Mouse (Mus musculus) adrenal gland, postnatal 25 days (tissue): ENCODE measurements around the gene Mn1. TPM values are rescaled to one million over a fixed set of nuclear protein-coding genes. Genes with fewer than 3 reads are reported as not detected.

Experiments
- DNase-seq: peaks from one replicate; pipeline ENCODE4 v3.0.0; 2021; ENCODE audit warnings: mixed read lengths
- long read RNA-seq: library from polyadenylated mRNA; stranded (forward); transcript quantifications from one replicate; pipeline ENCODE4 v2.0.0, GENCODE M21; 2021
- total RNA-seq: library from RNA; stranded (reverse); gene quantifications from 2 replicates; pipeline ENCODE4 v1.2.3, GENCODE M21; 2021

Gene Mn1
- total RNA-seq, result 2.3 and 4.9 TPM in 2 replicates
- long read RNA-seq, partial matches to known transcripts, result 0 of 1 reads
- long read RNA-seq, other reads (novel, unspliced or antisense), result 1 of 1 reads

DNA sequence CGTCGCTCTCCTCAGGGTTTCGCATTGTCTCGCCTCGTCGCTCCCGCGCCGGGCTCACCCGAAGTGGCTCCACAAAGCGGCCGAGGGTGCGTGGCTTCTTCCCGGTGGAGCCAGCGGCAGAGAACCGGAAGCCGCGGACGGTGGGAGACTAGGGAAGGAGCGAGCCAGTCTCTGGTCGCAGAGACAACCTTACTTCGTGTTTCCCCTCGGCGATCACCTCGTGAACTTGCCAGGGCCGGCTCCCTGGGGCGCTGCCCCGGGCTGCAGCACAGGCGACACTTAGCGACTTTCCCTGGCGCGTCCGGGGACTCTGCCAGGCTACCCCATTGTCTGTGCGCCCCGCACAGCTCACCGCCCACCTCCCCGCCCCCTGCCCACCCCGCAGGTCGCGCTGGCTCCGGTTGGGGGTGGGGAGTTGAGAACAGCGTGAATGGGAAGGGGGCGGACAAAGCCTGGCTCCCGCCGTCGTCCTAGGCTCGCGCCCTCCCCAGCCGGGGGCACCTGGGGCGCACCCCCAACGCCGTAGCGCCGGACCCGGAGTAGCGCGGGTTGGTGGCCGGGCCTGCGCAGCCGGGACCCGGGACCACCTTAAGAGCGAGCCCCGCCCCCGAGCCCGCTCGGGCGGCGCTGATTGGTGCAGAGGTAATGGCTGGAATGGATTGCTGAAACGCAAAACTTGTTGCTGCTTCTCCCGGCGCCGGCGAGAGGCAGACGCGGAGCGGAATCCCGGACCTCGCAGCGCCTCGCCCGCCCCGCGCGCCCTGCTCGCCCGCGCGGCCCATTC lies at the start of gene Mn1:
Gene Mn1, plus strand, starts transcription at position 772 of the 784 bp plus-strand sequence.
- peak; percentile 82 for DNase-seq

DNA sequence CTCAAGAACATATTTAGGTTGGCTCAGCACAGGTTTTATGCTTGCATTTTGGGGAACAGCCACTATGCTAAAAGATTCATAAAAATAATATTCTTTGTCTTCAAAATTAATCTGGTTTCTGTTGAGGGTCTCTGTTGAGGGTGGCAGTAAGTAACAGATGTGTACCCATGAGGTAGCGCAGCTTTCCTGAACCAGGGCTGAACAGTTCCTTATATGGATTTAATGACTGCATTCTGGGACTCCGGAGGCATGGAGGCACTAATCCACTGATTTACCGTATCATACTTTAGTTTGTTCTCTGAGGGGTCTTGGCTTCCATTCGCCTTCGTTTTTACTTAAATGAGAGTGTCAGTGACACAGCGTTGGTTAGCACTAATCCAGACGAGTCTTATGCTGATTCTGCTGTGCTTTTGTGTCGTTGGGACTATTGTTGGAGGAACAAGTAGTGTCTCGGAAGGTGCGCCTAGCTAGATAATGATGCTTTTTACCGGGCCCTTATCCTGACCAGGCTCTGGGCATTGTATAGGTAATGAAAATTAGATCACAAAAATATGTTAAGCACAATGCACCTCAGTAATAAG lies 49.1 kb upstream of the Mn1 start:
- DNase-seq, result no peak

DNA sequence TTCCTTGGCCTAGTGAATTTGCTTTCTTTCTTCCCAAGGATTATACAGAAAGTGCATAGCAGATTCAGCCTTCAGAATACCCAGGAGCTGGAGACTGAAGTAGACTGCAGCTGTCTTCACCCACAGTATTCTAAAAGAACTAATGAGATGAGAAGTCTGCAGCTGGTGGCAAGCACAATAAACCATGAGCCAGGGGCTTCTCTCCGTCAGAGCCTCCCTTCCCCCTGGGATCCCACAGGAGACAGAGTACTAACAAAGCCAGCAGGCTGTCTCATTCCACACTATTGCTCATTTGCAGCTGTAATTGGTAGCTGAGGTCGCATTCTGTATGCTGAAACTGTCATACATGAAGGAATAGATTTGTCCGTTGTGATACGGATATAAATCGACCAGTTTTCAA lies 48.6 kb upstream of the Mn1 start:
- DNase-seq, result no peak

DNA sequence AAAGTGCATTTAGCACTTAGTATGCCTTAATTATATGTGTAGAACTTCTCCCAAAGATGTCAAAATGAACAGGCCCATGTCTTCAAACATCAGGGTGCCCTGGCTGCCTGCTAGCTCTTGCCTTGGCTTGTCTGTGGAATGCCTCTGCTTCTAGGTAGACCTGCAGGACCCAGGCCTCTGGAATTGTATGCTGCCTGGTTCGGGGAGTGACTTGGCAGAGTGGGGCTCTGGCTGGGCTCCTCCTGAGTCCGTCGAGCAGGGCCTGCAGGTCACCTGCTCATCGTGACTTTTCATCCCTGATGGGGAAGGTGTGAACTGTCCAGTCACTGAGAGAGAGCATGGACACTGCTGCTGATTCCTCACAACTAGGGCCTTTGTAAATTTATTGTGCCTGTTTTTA lies 41.5 kb upstream of the Mn1 start:
- no peak for DNase-seq

DNA sequence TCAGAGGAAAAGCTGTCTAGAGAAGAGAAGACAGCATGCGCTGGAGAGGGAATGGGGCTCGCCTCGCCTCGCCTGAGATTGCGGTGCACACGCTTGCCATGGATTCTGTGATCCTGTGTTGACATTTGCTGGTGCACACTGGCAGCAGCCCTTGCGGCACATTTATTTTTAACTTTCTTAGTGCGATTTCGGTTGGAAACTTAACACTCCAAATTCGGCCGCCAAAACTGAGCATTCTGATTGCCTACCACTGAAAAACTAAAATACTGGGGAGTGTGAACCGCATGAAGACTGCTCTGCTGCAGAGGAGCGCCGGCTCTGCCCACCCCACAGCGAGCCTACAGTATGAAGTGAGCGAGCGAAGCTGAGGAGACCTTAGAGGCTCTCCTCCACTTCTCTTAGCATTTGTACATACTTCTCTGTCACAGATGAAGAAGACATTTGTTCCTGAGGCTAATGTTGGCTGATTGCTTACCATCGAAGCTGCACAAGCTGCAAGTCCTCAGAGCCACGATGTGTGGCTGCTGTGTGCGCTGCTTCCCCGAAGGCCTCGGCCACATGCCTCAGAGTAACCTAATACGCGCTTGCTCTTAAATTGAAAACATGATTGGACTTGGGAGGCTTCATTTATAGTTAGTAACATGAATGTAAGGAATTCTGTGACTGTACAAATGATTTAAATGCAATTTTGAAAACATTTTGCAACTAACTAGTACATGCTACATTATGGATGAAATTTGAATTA lies 40.7 kb upstream of the Mn1 start:
- DNase-seq, result no peak

DNA sequence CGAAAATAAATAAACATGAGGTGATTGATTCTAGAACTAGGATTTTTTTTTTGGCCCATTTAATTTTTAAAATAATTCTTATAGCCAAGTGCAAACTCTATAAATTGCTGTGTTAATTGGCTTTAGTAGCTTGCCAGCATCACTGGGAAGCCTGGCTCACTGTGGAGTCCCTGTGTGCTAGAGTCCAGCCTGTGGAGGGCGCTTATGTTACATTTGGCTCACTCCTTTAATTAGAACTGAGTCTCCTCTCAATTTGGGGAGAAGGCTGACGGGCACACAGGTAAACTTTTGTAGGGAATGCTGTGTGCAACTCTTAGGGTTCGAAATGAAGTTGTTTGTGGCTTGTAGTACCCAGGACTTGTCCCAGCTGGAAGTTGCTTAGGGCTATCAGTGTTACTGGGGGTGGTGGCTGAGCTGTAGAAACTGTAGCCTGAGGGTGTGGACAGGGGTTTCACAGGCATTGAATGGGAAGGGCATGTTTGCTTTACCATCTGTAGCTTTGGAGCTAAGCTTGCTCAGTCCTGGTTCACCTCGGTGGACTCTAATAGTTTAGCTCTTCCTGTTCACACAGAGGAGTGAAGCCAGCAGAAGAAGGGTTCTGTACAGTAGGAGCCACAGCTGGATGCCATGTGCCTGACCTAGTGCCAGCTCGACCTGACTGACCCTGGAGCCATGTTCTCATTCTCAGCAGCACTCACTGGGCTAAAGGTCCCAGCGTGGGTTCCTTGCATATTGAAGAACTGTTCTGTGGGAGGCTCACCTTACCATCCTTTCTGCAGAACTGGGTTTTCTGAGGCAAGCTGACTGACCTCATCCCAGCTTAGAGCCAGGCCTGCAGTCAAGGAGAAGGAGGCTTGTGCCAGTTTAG lies 38.8 kb upstream of the Mn1 start:
- DNase-seq, result no peak

DNA sequence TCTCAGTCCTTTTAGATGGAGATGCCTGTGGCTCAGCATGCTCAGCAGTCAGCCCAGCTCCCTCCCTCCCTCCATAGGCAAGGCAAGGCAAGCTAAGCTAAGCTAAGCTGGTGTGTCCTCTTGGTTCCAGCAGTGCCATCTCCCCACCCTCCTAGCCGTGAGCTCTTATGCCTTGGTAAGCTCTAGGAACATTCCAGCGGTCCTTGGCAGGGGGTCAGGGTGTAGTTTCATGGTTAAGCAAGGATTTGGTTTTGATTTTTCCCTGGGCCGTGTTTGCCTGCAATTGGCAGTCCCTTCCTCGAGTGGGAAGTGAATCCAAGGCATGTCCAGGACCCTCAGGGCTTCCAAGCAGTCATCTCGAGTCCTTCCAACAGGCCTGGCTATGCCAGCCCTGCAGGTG lies 33.8 kb upstream of the Mn1 start:
- no peak for DNase-seq

DNA sequence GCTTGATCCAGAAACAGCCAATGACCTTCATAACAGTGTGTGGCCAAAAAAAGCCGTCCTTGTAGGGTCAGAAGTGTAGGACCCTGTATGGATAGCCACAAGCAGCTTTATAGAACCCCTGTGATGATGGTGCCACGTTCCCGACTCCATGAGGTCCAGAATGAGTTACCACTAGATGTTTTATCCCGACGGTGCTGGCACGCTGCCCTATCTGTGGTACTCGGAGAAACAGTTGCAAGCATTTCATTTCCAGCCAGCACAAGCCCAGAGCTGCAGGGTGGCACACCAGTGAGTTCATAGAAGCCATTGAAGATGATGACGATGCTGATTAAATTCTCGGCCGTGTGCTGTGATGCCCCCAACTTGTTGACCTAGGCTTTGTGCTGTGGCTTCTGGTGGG lies 26.3 kb upstream of the Mn1 start:
- DNase-seq, result peak; percentile 17

DNA sequence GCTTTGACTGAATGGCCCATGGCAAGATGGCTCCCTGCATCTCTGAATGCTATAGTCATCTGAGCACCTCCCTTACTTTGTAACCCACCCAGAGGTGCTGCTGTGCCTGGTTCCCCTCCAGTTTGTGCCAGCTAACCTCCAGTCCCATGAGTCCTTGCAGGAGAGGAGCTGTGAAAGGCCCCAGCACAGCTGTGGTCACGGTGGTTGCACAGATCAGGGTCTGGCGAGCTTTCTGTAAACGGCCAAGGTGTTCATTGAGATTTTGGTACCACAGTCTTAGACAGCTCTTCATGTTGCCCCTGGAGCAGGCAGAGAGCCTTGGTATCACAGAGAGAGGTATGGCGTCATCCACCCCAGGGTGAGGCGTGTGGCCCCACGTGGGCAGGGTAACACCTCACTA lies 25.7 kb upstream of the Mn1 start:
- no peak for DNase-seq

DNA sequence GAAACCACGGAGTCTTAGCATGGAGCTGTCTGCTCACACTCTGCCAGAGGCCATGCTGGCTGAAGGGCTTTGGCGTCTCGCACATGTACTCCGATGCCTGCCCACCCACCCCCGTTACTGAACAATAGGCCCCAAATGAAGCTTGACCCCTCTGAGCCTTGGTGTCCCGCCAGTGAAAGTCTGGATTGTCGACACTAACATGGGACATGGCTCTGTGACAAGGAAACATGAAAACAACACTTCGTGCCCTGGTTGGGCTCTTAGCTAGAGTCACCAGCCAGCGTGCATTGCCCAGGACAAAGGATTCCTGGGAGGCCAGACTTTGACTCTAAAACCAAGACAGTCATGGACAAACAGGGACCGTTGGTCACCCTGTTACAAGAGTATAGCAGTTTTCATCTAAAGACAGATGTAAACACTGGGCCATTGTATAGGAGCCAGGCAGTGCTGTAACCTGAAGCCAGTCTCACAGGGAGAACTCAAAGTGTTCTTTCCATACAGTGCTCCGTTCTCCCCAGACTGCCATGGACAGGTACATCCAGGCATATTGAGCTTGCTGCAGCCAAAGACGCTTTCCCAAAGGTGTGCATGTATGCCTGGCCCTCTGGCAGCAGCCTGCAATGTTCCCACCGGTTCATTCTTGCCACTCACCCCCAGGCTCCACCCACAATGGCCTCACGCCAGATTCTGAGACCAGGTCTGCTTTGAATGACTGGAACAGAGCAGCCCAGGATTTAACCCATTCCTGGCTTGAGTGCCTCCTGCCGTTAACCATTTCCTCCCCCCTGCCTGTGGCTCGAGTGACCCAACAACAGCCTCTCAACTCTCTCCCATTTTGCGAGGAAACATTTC lies 23.6 kb upstream of the Mn1 start:
- DNase-seq, result peak; percentile 65

DNA sequence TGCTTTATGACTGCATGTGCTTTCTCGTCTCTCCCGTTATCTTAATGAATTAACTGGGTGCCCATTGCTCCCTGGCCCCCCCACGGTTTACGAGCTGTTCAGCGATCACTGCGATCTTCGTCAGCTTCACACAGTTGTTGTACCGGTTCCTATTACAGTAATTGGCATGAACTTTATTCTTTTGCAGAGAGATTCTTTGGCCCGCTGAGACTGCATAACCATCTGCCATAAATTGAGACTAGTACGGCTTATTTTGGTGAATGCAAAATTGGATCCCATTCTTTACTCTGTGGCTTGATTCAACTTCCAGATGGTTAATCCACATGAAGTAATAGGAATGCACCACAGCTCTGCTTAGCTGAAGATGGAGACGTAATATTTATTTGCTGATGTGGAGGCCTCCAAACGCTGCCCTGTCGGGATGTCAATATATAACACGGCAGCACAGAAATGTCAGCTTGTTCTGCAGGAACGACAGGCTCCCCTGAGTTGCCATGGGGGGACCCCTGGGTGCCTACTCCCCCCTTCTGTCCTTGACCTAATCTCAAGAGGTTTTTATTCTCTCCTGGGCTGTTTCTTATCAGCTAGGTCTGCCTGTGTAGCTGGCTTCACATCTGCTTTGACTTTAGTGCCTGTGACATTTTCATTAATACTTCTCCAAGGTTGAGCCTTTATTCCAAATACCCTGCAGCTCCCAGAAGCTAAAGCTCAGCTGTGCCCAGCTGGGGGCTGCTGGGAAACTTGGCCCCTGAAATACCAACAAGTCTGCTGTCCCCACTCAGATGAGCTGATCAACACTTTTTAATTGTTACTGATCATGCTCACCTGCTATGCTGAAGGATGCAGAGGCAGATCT lies 22.7 kb upstream of the Mn1 start:
- DNase-seq, result no peak

DNA sequence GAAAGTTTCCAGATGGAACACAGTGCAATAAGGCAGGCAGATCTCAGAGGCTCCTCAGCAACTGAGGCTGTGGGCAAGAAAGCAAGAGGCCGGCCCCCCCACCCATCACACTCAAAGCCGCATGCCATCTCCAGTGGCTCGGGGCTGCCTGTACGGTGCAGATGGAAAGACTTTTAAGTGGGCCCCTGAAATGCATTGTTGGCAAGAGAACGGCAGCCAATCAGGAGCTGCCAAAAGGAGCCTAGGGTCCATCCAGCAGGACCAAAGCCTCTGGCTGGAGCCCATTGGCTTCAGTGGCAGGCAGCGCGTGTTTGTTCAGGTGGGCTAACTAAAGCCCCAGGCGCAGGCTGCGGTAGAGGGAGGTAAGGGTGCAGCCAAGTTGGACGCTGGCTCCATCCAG lies 21.4 kb upstream of the Mn1 start:
- no peak for DNase-seq

DNA sequence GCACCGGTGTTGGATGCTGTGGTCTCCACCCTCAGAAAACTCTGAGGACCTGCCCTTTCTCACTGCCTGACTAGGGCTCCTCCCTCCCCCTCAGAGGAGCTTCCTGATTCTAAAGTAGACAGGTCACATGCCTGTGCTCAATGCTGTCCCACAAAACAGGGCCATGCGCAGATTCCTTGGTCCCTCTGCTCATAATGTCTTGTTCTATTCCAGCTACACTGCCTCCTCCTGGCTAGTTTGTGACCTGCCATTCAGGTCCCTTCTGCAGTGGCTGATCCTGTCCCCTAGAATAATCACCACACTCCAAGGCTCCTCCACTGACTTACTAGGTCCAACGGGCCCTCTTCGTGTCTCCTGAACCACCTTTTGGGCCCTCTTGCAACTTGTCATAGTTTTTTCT lies 21.0 kb upstream of the Mn1 start:
- DNase-seq, result no peak

DNA sequence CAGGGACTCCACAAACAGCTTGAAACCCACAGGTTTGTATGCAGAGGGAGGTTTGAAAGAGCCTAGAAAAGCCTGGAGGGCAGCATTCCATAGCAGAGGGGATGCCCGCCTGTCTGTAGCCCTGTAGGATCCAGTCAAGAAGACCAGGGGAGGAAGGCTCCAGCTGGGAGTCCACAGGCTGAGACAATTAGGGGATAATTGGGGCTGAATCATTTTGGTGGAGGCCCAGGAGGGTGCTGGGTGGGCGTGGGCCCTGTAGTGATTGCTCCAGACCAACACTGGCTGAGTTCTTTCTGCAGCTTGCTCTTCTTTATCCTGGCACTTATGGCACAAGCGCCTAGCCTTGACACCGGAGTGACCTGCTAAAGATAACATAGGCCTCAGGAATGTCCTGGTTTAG lies 18.7 kb upstream of the Mn1 start:
- DNase-seq, result no peak

DNA sequence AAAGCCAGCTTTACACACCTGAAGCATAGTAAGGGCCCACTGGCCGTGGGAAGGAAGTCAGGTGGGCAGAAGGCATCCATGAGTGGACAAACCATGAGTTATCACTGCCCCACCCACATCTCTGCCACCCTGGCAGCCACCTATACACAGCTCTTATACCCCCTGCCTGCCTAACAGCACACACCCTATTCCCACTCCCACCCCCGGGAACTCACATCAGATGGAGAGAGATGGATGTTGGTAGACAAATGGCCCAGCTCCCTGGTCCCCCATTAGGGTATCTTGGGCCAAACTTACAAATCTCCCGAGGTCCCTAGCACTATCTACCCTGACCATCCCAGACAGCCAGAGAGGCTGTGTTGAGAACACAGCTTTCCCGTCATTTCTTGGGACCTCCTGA lies 17.9 kb upstream of the Mn1 start:
- no peak for DNase-seq

DNA sequence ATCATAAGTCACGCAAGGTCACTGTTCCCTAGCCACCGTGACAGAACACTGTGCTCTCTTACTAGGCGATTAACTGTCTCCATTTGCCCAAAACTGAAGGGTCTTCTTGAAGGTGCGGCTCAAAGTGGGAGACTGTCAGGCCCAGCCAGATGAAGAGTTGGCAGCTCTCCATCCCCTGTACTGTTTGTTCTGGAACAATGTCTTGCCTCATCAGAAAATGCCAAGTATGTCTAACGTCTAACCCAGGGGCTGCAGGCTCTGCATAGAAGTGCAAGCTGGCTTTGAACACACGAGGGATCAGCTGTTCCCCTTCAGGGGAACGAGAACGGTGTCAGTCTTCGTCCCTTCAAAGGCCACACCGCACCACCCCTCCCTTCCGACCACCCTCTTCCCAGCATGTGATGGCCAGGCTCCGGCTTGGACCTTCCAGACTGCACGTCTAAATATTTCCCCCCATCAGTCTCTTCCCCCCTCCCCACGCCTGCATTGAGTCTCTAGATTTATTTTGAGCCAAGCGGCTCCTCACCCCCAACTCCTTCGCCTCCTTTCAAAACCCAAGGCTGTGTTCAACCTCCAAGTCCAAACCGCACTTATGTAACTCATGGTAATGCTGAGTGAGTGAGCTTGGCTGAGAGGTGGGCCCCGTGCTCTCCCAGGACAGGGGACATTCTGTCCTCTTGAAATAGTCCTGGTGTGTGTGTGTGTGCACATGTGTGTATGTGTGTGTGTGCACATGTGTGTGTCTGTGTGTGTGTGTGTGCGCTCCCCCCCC lies 15.1 kb upstream of the Mn1 start:
- no peak for DNase-seq

DNA sequence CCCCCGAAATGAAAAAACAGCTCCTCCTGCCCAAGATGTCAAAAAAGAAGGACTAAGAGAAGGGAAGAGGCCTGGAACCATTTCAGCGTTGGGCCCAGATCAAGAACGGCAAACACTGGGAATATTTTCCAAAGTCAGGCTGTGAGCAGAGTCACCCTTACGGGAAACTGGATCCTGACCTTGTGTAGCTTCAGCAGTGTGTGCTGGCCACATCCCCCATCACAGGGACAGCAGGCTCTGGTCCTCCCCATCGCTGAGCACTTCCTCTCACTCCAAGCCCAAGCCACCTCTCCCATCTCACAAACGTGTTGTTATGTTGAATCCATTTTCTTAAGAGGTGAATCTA lies 14.5 kb upstream of the Mn1 start:
- no peak for DNase-seq

DNA sequence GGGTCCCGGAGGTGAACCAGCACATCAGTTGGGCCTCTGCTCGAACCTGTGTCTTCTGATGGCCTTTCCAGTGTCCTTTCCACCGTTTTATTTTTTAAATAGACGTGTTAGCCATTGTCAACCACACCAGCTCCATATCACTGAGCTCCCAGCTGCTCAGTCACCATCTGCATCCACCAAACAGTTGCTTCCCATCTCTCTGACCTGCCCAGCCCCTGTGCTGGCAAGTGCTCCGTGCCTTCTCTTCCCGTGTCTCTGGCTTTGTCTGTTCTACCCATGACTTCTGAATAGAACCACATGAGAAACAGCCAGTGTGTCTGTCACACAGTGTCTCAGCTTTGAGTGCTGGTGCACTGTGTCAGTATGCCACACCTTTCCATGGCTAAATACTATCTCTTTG lies 12.4 kb upstream of the Mn1 start:
- DNase-seq, result no peak

DNA sequence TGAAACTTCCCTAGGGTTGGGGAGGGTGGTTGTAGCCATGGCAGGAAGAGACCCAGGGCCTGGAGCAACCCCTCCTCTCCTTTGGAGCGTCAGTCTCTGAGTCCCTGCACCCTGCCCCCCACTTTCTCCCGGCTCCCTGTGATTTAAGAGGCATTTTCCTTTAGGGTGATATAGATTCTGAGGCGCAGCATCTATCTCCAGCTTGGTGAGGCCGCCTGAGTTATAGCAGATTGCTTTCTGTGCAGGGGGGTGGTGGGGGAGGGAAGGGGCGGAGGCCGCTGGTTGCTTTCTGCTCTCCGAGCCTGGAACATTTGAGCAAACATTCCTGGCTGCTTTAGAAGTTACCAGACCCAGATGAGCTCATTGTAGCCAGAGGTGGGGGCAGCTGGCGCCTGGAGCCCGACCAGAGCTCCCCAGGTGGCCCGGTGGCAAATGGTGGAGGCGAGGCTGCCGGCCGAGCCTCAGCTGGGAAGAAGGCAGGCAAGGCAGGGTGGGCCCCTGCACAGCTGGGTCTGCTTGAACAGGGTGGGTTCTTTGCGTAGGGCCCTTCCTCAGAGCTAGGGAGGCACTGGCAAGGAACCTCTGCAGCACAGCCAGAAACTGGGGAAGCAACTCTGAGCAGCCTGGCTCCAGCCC lies 8.6 kb upstream of the Mn1 start:
- DNase-seq, result no peak
